Mouse (Mus musculus): Measurements from ENCODE around the gene R3hdm4.

DNA sequence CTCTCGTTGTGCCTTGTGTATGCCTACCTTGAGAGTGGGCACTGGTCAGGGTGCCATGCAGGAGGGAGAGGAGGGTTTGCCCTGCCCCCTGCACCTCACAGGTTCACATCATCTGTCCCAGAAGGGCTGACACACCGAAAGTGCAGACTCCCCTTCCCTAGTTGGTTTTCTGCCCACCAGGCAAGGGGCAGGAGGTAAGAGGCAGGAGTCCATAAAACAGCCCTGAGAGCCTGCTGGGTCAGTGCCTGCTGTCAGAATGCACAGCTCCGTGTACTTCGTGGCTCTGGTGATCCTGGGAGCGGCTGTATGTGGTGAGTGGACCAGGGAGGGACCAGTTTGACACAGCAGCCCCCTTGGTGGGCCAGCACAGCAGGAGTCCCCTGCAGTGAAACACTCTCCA, 30.3 kb downstream of the R3hdm4 start, which contains the start of gene Cfd:
- TF ChIP-seq CTCF (IDR thresholded peaks at IDR 0.05; ENCODE audit: borderline replicate concordance, extremely low read depth, insufficient read depth, insufficient read length) (no peak), POLR2A (IDR thresholded peaks at IDR 0.05; ENCODE audit: borderline replicate concordance, extremely low read depth, insufficient read depth, insufficient read length, poor library complexity, severe bottlenecking) (no peak)
